Mouse (Mus musculus): ENCODE measurements around the gene Rbm3. TPM values are rescaled to one million over a fixed set of nuclear protein-coding genes. Genes with fewer than 3 reads are reported as not detected.

The Rbm3 gene
- total RNA-seq (2012; rRNA removed): 906 and 1,021 TPM in 2 replicates
- polyA plus RNA-seq (2012; ENCODE audit: insufficient read depth in 1 of 2, insufficient read length in 2 of 2, low read depth in 1 of 2, low replicate concordance in 2 of 2, missing spikeins in 1 of 2): 100 to 1,000 TPM in 1 of 2 experiments, not detected in 1; 750 TPM

DNA sequence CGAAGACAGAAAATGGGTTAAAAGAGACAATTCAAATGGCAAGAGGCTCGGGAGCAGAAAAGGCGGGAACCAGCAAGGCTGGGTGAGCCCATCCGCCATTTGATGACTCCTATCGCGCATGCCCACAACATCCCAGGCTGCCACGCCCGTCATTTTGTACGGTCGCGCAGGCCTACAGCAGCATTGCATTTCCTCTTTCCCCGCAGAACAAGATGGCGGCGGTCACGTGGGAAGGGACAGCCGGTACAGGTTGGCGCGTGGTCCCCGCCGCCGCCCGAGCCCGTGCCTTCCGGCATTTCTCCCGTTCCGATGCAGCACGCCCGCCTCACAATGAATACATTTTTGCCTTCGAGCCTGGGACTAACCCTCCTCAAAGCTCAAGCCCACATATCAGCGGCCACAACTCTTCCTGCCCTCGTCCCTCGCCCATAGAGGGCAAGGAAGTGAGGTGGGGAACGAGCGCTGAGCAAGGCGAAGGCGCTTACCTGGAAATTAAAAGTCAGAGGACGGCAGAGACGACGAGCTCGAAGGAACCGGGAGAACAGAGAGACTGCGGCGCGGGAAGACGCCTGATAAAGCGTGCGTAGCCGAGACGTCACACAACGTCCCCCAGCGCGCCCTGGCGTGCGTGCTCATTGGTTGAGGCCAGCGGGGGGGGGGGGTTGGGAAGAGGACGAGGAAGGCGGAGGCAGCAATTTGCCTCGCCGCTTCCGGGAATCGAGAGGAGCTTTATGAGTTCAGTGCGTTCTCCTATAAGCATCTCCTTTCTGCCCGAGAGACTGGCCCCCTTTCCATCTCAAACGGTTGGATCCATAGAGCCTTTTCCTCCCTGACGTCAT, at the start of gene Rbm3:
Gene Rbm3, minus strand, starts transcription at position 728 of the 839 bp plus-strand sequence.
- Histone ChIP-seq H3K27me3 (ENCODE audit: control insufficient read depth in 1 of 2, insufficient read depth in 2 of 2, low read length in 2 of 2) (no peaks in the 10 kb centered on the region), H3K4me1 (ENCODE audit: control insufficient read depth in 1 of 2, insufficient read depth in 2 of 2, low read length in 2 of 2) (peaks cover 0 to 7% of the 10 kb centered on the region in 2 experiments; a peak in 2 of 4 replicates), H3K9me3 (replicated peaks; ENCODE audit: insufficient read depth, low read length) (no peaks in the 10 kb centered on the region), H3K36me3 (ENCODE audit: control insufficient read depth in 1 of 2, insufficient read depth in 2 of 2, low read length in 2 of 2) (peaks cover 19 to 32% of the 10 kb centered on the region in 2 experiments), H3K79me2 (ENCODE audit: control insufficient read depth, insufficient read depth, low read length, poor library complexity) (peaks cover 25% of the 10 kb centered on the region), H3K9ac (ENCODE audit: control insufficient read depth, low read depth, low read length, poor library complexity, severe bottlenecking) (peak within 1 kb of the TSS; percentile 96), H3K27ac (ENCODE audit: control insufficient read depth, low read depth, low read length) (peak within 1 kb of the TSS; percentile 99), H3K4me3 (ENCODE audit: control insufficient read depth in 1 of 2, insufficient read depth in 1 of 2, low read depth in 2 of 2, low read length in 2 of 2) (peak within 1 kb of the TSS; percentile 76 to 93)
- DNase-seq (ENCODE audit: low read depth, low spot score): peak; percentile 97
- TF ChIP-seq TBP (IDR thresholded peaks at IDR 0.05; ENCODE audit: low read depth, low read length): peak; percentile 96
- TF ChIP-seq CTCF (IDR thresholded peaks at IDR 0.05 in 2 of 3, conservative IDR thresholded peaks at IDR 0.05 in 1 of 3; ENCODE audit: control insufficient read depth in 1 of 3, insufficient read depth in 1 of 3, low read depth in 2 of 3, low read length in 3 of 3, poor library complexity in 1 of 3, severe bottlenecking in 1 of 3): no peak
- peak; percentile 84 to 98; a peak in 3 of 4 replicates for TF ChIP-seq POLR2A (IDR thresholded peaks at IDR 0.05; ENCODE audit: control insufficient read depth in 1 of 2, insufficient read depth in 1 of 2, low read depth in 1 of 2, low read length in 2 of 2, poor library complexity in 1 of 2)
- no peak for TF ChIP-seq ZC3H11A (IDR thresholded peaks at IDR 0.05; ENCODE audit: low read depth, low read length)
- TF ChIP-seq EP300 (IDR thresholded peaks at IDR 0.05; ENCODE audit: low read depth in 1 of 2, low read length in 2 of 2): no peak
- TF ChIP-seq E2F4 (IDR thresholded peaks at IDR 0.05; ENCODE audit: borderline replicate concordance, low read depth, low read length): no peak
- no peak for TF ChIP-seq TAL1 (IDR thresholded peaks at IDR 0.05; ENCODE audit: low read length)
- no peak for TF ChIP-seq ELF1 (IDR thresholded peaks at IDR 0.05; ENCODE audit: low read depth, low read length)
- peak in 1 of 2 experiments; percentile 27; a peak in 1 of 4 replicates for TF ChIP-seq USF2 (IDR thresholded peaks at IDR 0.05; ENCODE audit: borderline replicate concordance in 1 of 2, insufficient read depth in 1 of 2, low read depth in 1 of 2, low read length in 2 of 2)
- TF ChIP-seq POLR2AphosphoS5 (IDR thresholded peaks at IDR 0.05; ENCODE audit: borderline replicate concordance, low read depth, low read length): peak; percentile 83
- TF ChIP-seq RCOR1 (IDR thresholded peaks at IDR 0.05; ENCODE audit: low read depth, low read length): no peak
- TF ChIP-seq ZKSCAN1 (IDR thresholded peaks at IDR 0.05; ENCODE audit: low read depth, low read length): no peak

DNA sequence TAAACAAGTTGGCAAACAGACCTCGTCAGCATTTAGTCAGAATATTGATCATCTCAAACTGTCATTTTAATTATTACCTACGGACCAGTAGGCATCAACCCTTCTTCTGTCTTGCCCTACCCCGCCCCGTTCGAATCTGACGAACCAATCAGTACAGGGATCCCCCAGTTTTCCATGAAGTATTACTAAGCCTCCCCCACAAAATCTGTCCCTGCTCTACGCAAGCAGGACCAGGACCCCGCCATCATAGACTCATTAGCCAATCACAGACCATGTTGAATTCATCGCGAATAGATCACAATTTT, 47.7 kb upstream of the Rbm3 start, which contains the start of gene Ebp:
Gene Ebp, minus strand, starts transcription at position 94 of the 305 bp plus-strand sequence.
- no peak for DNase-seq (ENCODE audit: low read depth, low spot score)
- H3K27ac ChIP-seq (ENCODE audit: control insufficient read depth, low read depth, low read length): peak within 1 kb of the TSS; percentile 69
- H3K36me3 ChIP-seq (ENCODE audit: control insufficient read depth in 1 of 2, insufficient read depth in 2 of 2, low read length in 2 of 2): peaks cover 0 to 7% of the 10 kb centered on the region in 2 experiments; a peak in 2 of 4 replicates
- TF ChIP-seq RCOR1 (IDR thresholded peaks at IDR 0.05; ENCODE audit: low read depth, low read length) (no peak), MXI1 (IDR thresholded peaks at IDR 0.05; ENCODE audit: low read depth, low read length) (no peak), MAFK (IDR thresholded peaks at IDR 0.05; ENCODE audit: borderline replicate concordance, low read depth, low read length) (no peak), POLR2AphosphoS2 (IDR thresholded peaks at IDR 0.05; ENCODE audit: low read length) (no peak), CHD1 (IDR thresholded peaks at IDR 0.05; ENCODE audit: low read depth, low read length) (no peak), SIN3A (IDR thresholded peaks at IDR 0.05; ENCODE audit: low read length) (no peak), GATA1 (IDR thresholded peaks at IDR 0.05; ENCODE audit: low read depth, low read length) (no peak), POLR2AphosphoS5 (IDR thresholded peaks at IDR 0.05; ENCODE audit: borderline replicate concordance, low read depth, low read length) (no peak), CTCF (IDR thresholded peaks at IDR 0.05 in 2 of 3, conservative IDR thresholded peaks at IDR 0.05 in 1 of 3; ENCODE audit: control insufficient read depth in 1 of 3, insufficient read depth in 1 of 3, low read depth in 2 of 3, low read length in 3 of 3, poor library complexity in 1 of 3, severe bottlenecking in 1 of 3) (no peak)
- peaks cover 2 to 16% of the 10 kb centered on the region in 2 experiments for H3K4me1 ChIP-seq (ENCODE audit: control insufficient read depth in 1 of 2, insufficient read depth in 2 of 2, low read length in 2 of 2)
- H3K9me3 ChIP-seq (replicated peaks; ENCODE audit: insufficient read depth, low read length): no peaks in the 10 kb centered on the region
- H3K79me2 ChIP-seq (ENCODE audit: control insufficient read depth, insufficient read depth, low read length, poor library complexity): peaks cover 10% of the 10 kb centered on the region
- no peaks in the 10 kb centered on the region for H3K27me3 ChIP-seq (ENCODE audit: control insufficient read depth in 1 of 2, insufficient read depth in 2 of 2, low read length in 2 of 2)
- peak within 1 kb of the TSS; percentile 92 for H3K9ac ChIP-seq (ENCODE audit: control insufficient read depth, low read depth, low read length, poor library complexity, severe bottlenecking)
- H3K4me3 ChIP-seq (ENCODE audit: control insufficient read depth in 1 of 2, insufficient read depth in 1 of 2, low read depth in 2 of 2, low read length in 2 of 2): peak within 1 kb of the TSS; percentile 77 to 91

All from MEL (cell line).